Mouse (Mus musculus) bone marrow, adult 2 months (tissue): ENCODE measurements at regions not wholly inside any gene's neighbourhood (a gene's known extent, or its start where the extent isn't known, plus 50 kb on each side); places are given as distances from the start of the nearest gene placed in this dataset.

Experiments used
- H3K27ac ChIP-seq: fragments of 200-500 bp; 2 replicates; pipeline ENCODE4 v1.5.1; 2012; ENCODE audit warnings: low read depth, mild to moderate bottlenecking, control low read depth, inconsistent platforms, low read length; ENCODE audit not compliant: control insufficient read depth, poor library complexity, insufficient read depth
- H3K4me1 ChIP-seq: fragments of 200-500 bp; 2 replicates; pipeline ENCODE4 v1.6.1; 2011; ENCODE audit warnings: low read length; ENCODE audit not compliant: control insufficient read depth, insufficient read depth
- H3K4me3 ChIP-seq: fragments of 200-500 bp; replicated peaks from 2 replicates; pipeline ENCODE3; 2011; ENCODE audit warnings: mild to moderate bottlenecking, low read depth, low read length, control low read depth; ENCODE audit not compliant: control insufficient read depth
- CTCF ChIP-seq: fragments of 200-500 bp; IDR thresholded peaks from 2 replicates; pipeline ENCODE4 v1.5.1; 2011; ENCODE audit warnings: low read length, control low read depth; ENCODE audit not compliant: control insufficient read depth, insufficient read depth
- POLR2A ChIP-seq: fragments of 200-500 bp; IDR thresholded peaks from 2 replicates; pipeline ENCODE4 v1.6.1; 2011; ENCODE audit warnings: low read depth, mild to moderate bottlenecking, control low read depth, low read length, borderline replicate concordance; ENCODE audit not compliant: control insufficient read depth
- WGBS: fragments of 180-500 bp; shearing (Covaris S2); methylation state at CpG from one replicate; pipeline ENCODE4 v1.1.7; 2018; 5-methylcytosine and 5-hydroxymethylcytosine counted together

- Histone ChIP-seq H3K27ac (peak overlapping the region; percentile 59), H3K4me1 (peaks cover 2% of the 10 kb centered on the region), H3K4me3 (peak overlapping the region; percentile 51)
- no peak for TF ChIP-seq POLR2A
- TF ChIP-seq CTCF: no peak
- 13% methylated on average over 11 of the region's 11 CpGs for WGBS
Measured at GRCm38 (mm10) chr14:102835118-102835769, 147.2 kb downstream of the Kctd12 start.

- H3K4me1 ChIP-seq: peaks cover 3% of the 10 kb centered on the region; the same call in 1 of the 2 replicates
Measured at GRCm38 (mm10) chr14:102828442-102828841, 154.0 kb downstream of the Kctd12 start.

GRCm38 (mm10) chr14:102827756-102828384 is 154.6 kb downstream of the Kctd12 start:
- Histone ChIP-seq H3K27ac (peak overlapping the region; percentile 73; the same call in 1 of the 2 replicates), H3K4me3 (peak overlapping the region; percentile 60), H3K4me1 (peaks cover 3% of the 10 kb centered on the region; the same call in 1 of the 2 replicates)
- TF ChIP-seq POLR2A (no peak), CTCF (no peak)
- 20% methylated on average over 7 of the region's 7 CpGs for WGBS

More at GRCm38 (mm10) chr14:102828442-102828841, 154.0 kb downstream of the Kctd12 start:
- 23% methylated on average over 3 of the region's 3 CpGs for WGBS
- H3K4me3 ChIP-seq: no peak overlapping the region
- H3K27ac ChIP-seq: no peak overlapping the region; the same call in 1 of the 2 replicates
- TF ChIP-seq POLR2A (no peak), CTCF (no peak)

- no peak overlapping the region for H3K27ac ChIP-seq
- no peak for TF ChIP-seq POLR2A
- no peak for TF ChIP-seq CTCF
- H3K4me3 ChIP-seq: no peak overlapping the region
- WGBS: 93% methylated on average over 7 of the region's 7 CpGs
- H3K4me1 ChIP-seq: peaks cover 3% of the 10 kb centered on the region; the same call in 1 of the 2 replicates
Measured at GRCm38 (mm10) chr14:102825525-102825924, 156.9 kb downstream of the Kctd12 start.

GRCm38 (mm10) chr14:102820663-102821062 is 161.8 kb downstream of the Kctd12 start:
- WGBS: 63% methylated on average over 5 of the region's 5 CpGs
- TF ChIP-seq CTCF: no peak
- TF ChIP-seq POLR2A: no peak
- H3K4me3 ChIP-seq: no peak overlapping the region
- no peak overlapping the region for H3K27ac ChIP-seq
- H3K4me1 ChIP-seq: no peaks in the 10 kb centered on the region

- Histone ChIP-seq H3K4me1 (peaks cover 3% of the 10 kb centered on the region; the same call in 1 of the 2 replicates), H3K4me3 (no peak overlapping the region), H3K27ac (peak overlapping the region; percentile 8; the same call in 1 of the 2 replicates)
- no peak for TF ChIP-seq CTCF
- TF ChIP-seq POLR2A: no peak
- WGBS: 50% methylated on average over 5 of the region's 5 CpGs
Measured at GRCm38 (mm10) chr14:102811678-102812081, 170.8 kb downstream of the Kctd12 start.

GRCm38 (mm10) chr14:102811022-102811421 is 171.4 kb downstream of the Kctd12 start:
- Histone ChIP-seq H3K4me1 (peaks cover 3% of the 10 kb centered on the region; the same call in 1 of the 2 replicates), H3K27ac (no peak overlapping the region), H3K4me3 (peak overlapping the region; percentile 7)
- TF ChIP-seq CTCF (no peak), POLR2A (no peak)
- 6% methylated on average over 5 of the region's 5 CpGs for WGBS

GRCm38 (mm10) chr14:102810121-102810921 is 172.1 kb downstream of the Kctd12 start:
- 10% methylated on average over 7 of the region's 7 CpGs for WGBS
- peak overlapping the region; percentile 41 for H3K4me3 ChIP-seq
- TF ChIP-seq POLR2A: no peak
- TF ChIP-seq CTCF: peak; percentile 36; the same call in 1 of the 2 replicates
- peak overlapping the region; percentile 29; the same call in 1 of the 2 replicates for H3K27ac ChIP-seq
- H3K4me1 ChIP-seq: peaks cover 3% of the 10 kb centered on the region; the same call in 1 of the 2 replicates
